Mouse (Mus musculus) limb, embryonic 10.5 days (tissue): Measurements from ENCODE around the gene Orai3. TPM values are rescaled to one million over a fixed set of nuclear protein-coding genes. Genes with fewer than 3 reads are reported as not detected.

ENCODE experiments used
- DNase-seq: peaks from one replicate; pipeline ENCODE4 v3.0.0-alpha.2; 2017; ENCODE audit warnings: low spot score
- H3K27ac ChIP-seq: fragments of 300-500 bp; sonication (generic); 2 replicates; pipeline ENCODE4 v1.5.1; 2016; ENCODE audit warnings: mild to moderate bottlenecking
- H3K27me3 ChIP-seq: fragments of 300-500 bp; sonication (generic); 2 replicates; pipeline ENCODE4 v1.6.1; 2016; ENCODE audit warnings: low read depth, mild to moderate bottlenecking; ENCODE audit not compliant: poor library complexity, severe bottlenecking
- H3K36me3 ChIP-seq: fragments of 300-500 bp; sonication (generic); 2 replicates; pipeline ENCODE4 v1.6.1; 2016; ENCODE audit warnings: mild to moderate bottlenecking, moderate library complexity
- H3K4me1 ChIP-seq: fragments of 300-500 bp; sonication (generic); 2 replicates; pipeline ENCODE4 v1.6.1; 2016
- H3K4me3 ChIP-seq: fragments of 300-500 bp; sonication (generic); 2 replicates; pipeline ENCODE4 v1.5.1; 2016; ENCODE audit warnings: mild to moderate bottlenecking, moderate library complexity
- H3K9me3 ChIP-seq: fragments of 300-500 bp; sonication (generic); replicated peaks from 2 replicates; pipeline ENCODE4 v1.6.1; 2016; ENCODE audit warnings: mild to moderate bottlenecking
- WGBS: fragments of 180-500 bp; shearing (Covaris S2); methylation state at CpG from one replicate; pipeline ENCODE4 v1.1.7; 2016; 5-methylcytosine and 5-hydroxymethylcytosine counted together
- polyA plus RNA-seq: library from polyadenylated mRNA; unstranded; fragments of >200 nt; fragmentation: Nextera tagmentation; extraction: Ambion mirVana; gene quantifications from 2 replicates; pipeline ENCODE4 v1.2.1, GENCODE M21; 2016

Gene Orai3
- polyA plus RNA-seq, 1 experiment from 2014 or later, result 16.0 TPM

DNA sequence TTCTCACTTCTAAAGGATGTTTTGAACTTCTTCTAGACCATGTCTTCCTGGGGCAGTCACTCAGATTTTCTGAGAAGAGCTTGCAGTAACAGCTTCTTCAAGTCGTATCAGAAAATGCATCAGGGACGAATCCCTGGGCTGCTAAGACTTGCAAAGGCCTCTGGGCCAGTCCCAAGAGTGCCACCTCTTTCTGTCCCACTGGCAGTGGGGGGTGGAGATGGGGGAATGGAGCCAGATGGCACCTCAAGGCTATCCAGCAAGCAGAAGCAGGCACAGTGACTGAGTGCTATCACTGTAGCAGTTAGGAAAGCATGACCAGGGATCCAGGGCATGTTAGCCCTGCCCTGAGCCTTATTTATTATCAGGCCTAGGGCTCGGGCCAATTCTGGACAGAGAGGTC is 42.7 kb downstream of the Orai3 start:
- Histone ChIP-seq H3K9me3 (no peaks in the 10 kb centered on the region), H3K27ac (no peak overlapping the region), H3K27me3 (no peaks in the 10 kb centered on the region), H3K36me3 (peaks cover 63% of the 10 kb centered on the region), H3K4me1 (no peaks in the 10 kb centered on the region), H3K4me3 (no peak overlapping the region)
- WGBS, result 88% methylated on average over 3 of the region's 3 CpGs
- no peak for DNase-seq

- Histone ChIP-seq H3K4me3 (no peak overlapping the region), H3K27me3 (no peaks in the 10 kb centered on the region), H3K27ac (no peak overlapping the region), H3K36me3 (peaks cover 64% of the 10 kb centered on the region), H3K4me1 (no peaks in the 10 kb centered on the region), H3K9me3 (no peaks in the 10 kb centered on the region)
- DNase-seq, result no peak
- WGBS, result 82% methylated on average over 4 of the region's 4 CpGs
These were observed 44.2 kb downstream of the Orai3 start for GRCm38 (mm10) chr7:127813821-127814220.

GRCm38 (mm10) chr7:127814241-127814921 is 44.8 kb downstream of the Orai3 start:
- no peaks in the 10 kb centered on the region for H3K4me1 ChIP-seq
- no peak overlapping the region for H3K4me3 ChIP-seq
- peaks cover 59% of the 10 kb centered on the region for H3K36me3 ChIP-seq
- DNase-seq, result no peak
- no peak overlapping the region for H3K27ac ChIP-seq
- no peaks in the 10 kb centered on the region for H3K27me3 ChIP-seq
- WGBS, result 85% methylated on average over 19 of the region's 19 CpGs
- no peaks in the 10 kb centered on the region for H3K9me3 ChIP-seq

DNA sequence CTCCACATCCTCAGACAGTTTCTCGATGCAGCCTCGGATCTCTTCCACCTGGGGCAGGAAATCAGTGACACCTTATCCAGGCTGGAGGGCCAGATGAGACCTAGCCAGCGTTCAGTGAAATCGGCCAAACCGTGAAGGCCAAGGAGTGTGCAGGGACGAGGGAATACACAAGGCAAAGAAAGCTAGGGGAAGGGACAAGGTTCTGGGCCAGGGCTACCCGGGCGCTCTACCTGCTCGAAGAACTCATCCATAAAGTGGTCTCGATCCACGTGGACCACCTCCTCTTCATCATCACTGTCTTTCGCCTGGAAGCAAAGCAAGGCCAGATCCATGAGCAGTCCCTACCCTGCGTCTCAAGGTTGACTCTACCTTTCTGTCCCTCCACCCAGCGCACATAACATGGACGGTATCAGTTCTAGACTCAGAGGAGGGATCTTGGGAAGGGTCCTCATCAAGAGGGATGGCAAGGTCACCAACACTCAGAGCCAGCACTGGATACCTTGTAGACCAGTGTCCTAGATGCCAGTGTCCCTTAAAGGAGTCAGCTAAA is 45.6 kb downstream of the Orai3 start:
- Histone ChIP-seq H3K9me3 (no peaks in the 10 kb centered on the region), H3K4me3 (no peak overlapping the region), H3K27ac (no peak overlapping the region), H3K4me1 (no peaks in the 10 kb centered on the region), H3K27me3 (no peaks in the 10 kb centered on the region), H3K36me3 (peaks cover 51% of the 10 kb centered on the region)
- WGBS, result 90% methylated on average over 15 of the region's 15 CpGs
- DNase-seq, result no peak

GRCm38 (mm10) chr7:127815954-127816821 is 46.6 kb downstream of the Orai3 start:
- H3K36me3 ChIP-seq, result peaks cover 41% of the 10 kb centered on the region
- H3K4me3 ChIP-seq, result no peak overlapping the region
- H3K27me3 ChIP-seq, result no peaks in the 10 kb centered on the region
- 68% methylated on average over 15 of the region's 15 CpGs for WGBS
- H3K27ac ChIP-seq, result no peak overlapping the region
- H3K9me3 ChIP-seq, result no peaks in the 10 kb centered on the region
- peaks cover 6% of the 10 kb centered on the region for H3K4me1 ChIP-seq
- DNase-seq, result no peak

DNA sequence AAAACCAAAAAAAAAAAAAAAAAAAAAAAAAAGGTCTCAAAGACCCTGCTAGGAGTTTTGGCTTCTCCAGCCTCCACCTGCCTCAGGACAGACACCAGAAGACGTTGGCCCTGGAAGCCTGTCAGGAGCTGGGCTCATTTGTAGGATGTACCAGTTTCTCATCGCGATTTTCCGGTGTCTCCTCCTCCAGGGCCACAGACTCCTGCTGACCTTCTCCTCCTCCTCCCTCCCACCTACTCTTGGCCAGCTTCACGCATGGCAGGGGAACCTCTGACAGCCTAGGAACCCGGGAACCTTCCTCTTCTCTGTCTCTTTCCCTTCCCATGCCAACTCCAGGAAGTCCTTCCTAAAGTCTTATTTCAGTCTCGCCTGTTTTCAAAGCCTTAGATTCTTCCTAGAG is 47.4 kb downstream of the Orai3 start:
- Histone ChIP-seq H3K27ac (no peak overlapping the region), H3K9me3 (no peaks in the 10 kb centered on the region), H3K27me3 (no peaks in the 10 kb centered on the region), H3K4me3 (no peak overlapping the region), H3K36me3 (peaks cover 34% of the 10 kb centered on the region), H3K4me1 (peaks cover 15% of the 10 kb centered on the region)
- DNase-seq, result no peak
- WGBS, result 70% methylated on average over 7 of the region's 7 CpGs

DNA sequence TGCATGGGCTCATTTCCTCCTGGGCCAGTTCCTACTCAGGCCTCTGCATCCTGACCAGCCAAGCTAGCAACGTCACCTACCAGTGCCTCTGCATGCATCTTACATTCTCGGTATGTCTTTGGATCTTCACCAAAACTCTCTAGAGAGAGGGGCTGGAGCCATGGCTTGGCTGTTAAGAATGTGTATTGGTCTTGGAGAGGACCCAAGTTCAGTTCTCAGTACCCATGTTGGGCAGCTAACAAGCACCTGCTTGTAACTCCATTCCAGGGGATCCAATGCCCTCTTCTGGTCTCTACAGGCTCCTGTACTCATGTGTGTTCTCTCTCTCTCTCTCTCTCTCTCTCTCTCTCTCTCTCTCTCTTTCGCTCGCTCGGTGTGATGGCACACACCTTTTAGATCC is 48.2 kb downstream of the Orai3 start:
- Histone ChIP-seq H3K4me1 (peaks cover 21% of the 10 kb centered on the region), H3K27me3 (no peaks in the 10 kb centered on the region), H3K9me3 (no peaks in the 10 kb centered on the region), H3K4me3 (no peak overlapping the region), H3K27ac (no peak overlapping the region), H3K36me3 (peaks cover 28% of the 10 kb centered on the region)
- WGBS, result 96% methylated on average over 5 of the region's 5 CpGs
- DNase-seq, result no peak

DNA sequence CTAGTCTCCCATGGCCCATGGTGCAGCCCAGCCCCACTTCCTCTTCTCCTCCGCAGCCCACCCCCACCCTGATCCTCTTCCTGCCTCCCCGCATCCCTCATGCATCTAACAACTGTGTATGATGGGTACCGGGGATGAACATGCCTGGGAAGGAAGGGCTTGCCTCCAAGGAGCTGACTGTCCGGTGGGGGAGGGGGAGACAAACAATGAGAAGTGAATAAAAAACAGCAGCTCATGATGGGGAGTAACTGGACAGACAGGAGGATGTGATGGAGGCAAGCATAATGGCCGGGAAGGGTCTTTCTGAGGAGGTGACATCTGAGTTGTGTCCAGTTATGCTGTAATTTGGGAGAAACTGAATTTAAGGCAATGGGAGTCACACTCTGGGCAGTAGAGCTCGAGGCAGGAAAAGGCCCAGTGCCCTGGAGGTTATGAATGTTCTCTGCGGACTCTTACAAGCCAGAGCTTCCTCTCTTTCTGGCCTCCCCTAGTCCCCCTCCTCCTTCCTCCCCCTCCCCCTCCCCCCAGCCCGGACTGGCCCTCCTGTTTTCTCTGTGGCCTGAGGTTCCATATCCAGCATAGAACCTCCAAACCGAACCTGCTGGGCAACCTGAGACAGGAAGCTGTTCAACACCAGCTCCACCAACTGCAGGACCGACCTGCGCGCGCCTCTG is 51.4 kb downstream of the Orai3 start:
- Histone ChIP-seq H3K36me3 (peaks cover 9% of the 10 kb centered on the region; the same call in 1 of the 2 replicates), H3K27me3 (no peaks in the 10 kb centered on the region), H3K9me3 (no peaks in the 10 kb centered on the region; the same call in 1 of the 2 replicates), H3K4me1 (peaks cover 45% of the 10 kb centered on the region), H3K27ac (peak overlapping the region; percentile 34; the same call in 1 of the 2 replicates), H3K4me3 (no peak overlapping the region)
- WGBS, result 70% methylated on average over 13 of the region's 13 CpGs
- no peak for DNase-seq

DNA sequence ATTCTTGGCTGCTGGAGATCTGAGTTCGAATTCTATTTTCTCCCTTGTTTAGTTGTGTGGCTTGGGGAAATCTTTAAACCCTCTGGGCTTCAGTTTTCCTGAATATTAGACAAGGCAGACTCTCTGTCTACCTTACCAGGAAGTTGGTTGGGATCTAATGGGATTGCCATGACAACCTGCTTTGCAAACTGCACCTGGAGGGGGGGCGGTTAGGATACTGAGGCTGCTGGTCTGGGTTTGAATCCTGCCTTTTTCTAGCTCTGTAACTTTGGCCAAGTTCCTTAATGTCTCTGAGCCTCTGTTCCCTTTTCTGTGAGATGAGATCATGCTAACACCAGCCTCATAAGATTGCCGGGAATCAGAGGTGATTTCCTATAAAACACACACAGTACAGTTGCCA is 52.9 kb downstream of the Orai3 start:
- H3K36me3 ChIP-seq, result peaks cover 5% of the 10 kb centered on the region; the same call in 1 of the 2 replicates
- 90% methylated on average over 3 of the region's 3 CpGs for WGBS
- no peaks in the 10 kb centered on the region; the same call in 1 of the 2 replicates for H3K9me3 ChIP-seq
- peaks cover 45% of the 10 kb centered on the region for H3K4me1 ChIP-seq
- H3K27me3 ChIP-seq, result no peaks in the 10 kb centered on the region
- no peak overlapping the region for H3K27ac ChIP-seq
- no peak overlapping the region for H3K4me3 ChIP-seq
- DNase-seq, result no peak

GRCm38 (mm10) chr7:127823236-127824171 is 53.9 kb downstream of the Orai3 start:
- 73% methylated on average over 11 of the region's 11 CpGs for WGBS
- peak overlapping the region; percentile 92 for H3K27ac ChIP-seq
- peaks cover 45% of the 10 kb centered on the region for H3K4me1 ChIP-seq

GRCm38 (mm10) chr7:127824176-127824871 is 54.7 kb downstream of the Orai3 start, which contains the start of the genes Stx4a and Stx1b:
Stx4a (plus strand) TSS chr7:127824294.
Stx1b (minus strand) TSS chr7:127824549.
- DNase-seq, result peak; percentile 83
- Histone ChIP-seq H3K4me1 (peaks cover 45% of the 10 kb centered on the region), H3K36me3 (no peaks in the 10 kb centered on the region), H3K27me3 (no peaks in the 10 kb centered on the region), H3K9me3 (no peaks in the 10 kb centered on the region; the same call in 1 of the 2 replicates), H3K4me3 (peak within 1 kb of the TSS; percentile 91), H3K27ac (peak within 1 kb of the TSS; percentile 92)
- 3% methylated on average over 33 of the region's 38 CpGs for WGBS

More at GRCm38 (mm10) chr7:127823236-127824171, 53.9 kb downstream of the Orai3 start:
- DNase-seq, result no peak
- Histone ChIP-seq H3K4me3 (peak overlapping the region; percentile 91), H3K9me3 (no peaks in the 10 kb centered on the region; the same call in 1 of the 2 replicates), H3K27me3 (no peaks in the 10 kb centered on the region), H3K36me3 (no peaks in the 10 kb centered on the region)
